Mouse (Mus musculus) neural tube, embryonic 14.5 days (tissue): ENCODE results near the gene Shpk. TPM values are rescaled to one million over a fixed set of nuclear protein-coding genes. Genes with fewer than 3 reads are reported as not detected.

Experiments
- ATAC-seq: fragments of 200-750 bp; cut with Nextera tagmentation; 2 replicates; pipeline ENCODE4 v1.8.0; 2017; ENCODE audit warnings: low read depth, mild to moderate bottlenecking, moderate TSS enrichment, moderate library complexity
- H3K27ac ChIP-seq: fragments of 300-500 bp; sonication (generic); 2 replicates; pipeline ENCODE4 v1.5.1; 2014; ENCODE audit warnings: low read depth, mild to moderate bottlenecking, control low read depth, low read length, moderate library complexity, mixed read lengths
- H3K27me3 ChIP-seq: fragments of 300-500 bp; sonication (generic); 2 replicates; pipeline ENCODE4 v1.6.1; 2014; ENCODE audit warnings: low read length; ENCODE audit not compliant: control insufficient read depth, insufficient read depth
- H3K36me3 ChIP-seq: fragments of 300-500 bp; sonication (generic); 2 replicates; pipeline ENCODE4 v1.6.1; 2014; ENCODE audit warnings: low read length, mixed read lengths; ENCODE audit not compliant: control insufficient read depth, insufficient read depth
- H3K4me1 ChIP-seq: fragments of 300-500 bp; sonication (generic); 2 replicates; pipeline ENCODE4 v1.6.1; 2014; ENCODE audit warnings: low read length; ENCODE audit not compliant: control insufficient read depth, insufficient read depth
- H3K4me2 ChIP-seq: fragments of 300-500 bp; sonication (generic); 2 replicates; pipeline ENCODE4 v1.6.1; 2014; ENCODE audit warnings: mild to moderate bottlenecking, low read depth, low read length, control low read depth
- H3K4me3 ChIP-seq: fragments of 300-500 bp; sonication (generic); 2 replicates; pipeline ENCODE4 v1.5.1; 2014; ENCODE audit warnings: low read depth, low read length, control low read depth, mixed read lengths
- H3K9ac ChIP-seq: fragments of 300-500 bp; sonication (generic); replicated peaks from 2 replicates; pipeline ENCODE4 v1.6.1; 2014; ENCODE audit warnings: low read depth, mild to moderate bottlenecking, control low read depth, low read length, mixed read lengths
- H3K9me3 ChIP-seq: fragments of 300-500 bp; sonication (generic); 2 replicates; pipeline ENCODE4 v1.6.1; 2016; ENCODE audit warnings: low read length; ENCODE audit not compliant: control insufficient read depth
- WGBS: fragments of 180-500 bp; shearing (Covaris S2); extraction: QIAGEN DNeasy Blood & Tissue Kit; methylation state at CpG from one replicate; pipeline ENCODE4 v1.1.7; 2014; 5-methylcytosine and 5-hydroxymethylcytosine counted together
- polyA plus RNA-seq: library from polyadenylated mRNA; unstranded; fragments of >200 nt; fragmentation: Nextera tagmentation; extraction: Ambion mirVana; gene quantifications from 2 replicates; pipeline ENCODE4 v1.2.1, GENCODE M21; 2014

Gene Shpk
- polyA plus RNA-seq, 1 experiment from 2014 or later = 1.6 TPM

DNA sequence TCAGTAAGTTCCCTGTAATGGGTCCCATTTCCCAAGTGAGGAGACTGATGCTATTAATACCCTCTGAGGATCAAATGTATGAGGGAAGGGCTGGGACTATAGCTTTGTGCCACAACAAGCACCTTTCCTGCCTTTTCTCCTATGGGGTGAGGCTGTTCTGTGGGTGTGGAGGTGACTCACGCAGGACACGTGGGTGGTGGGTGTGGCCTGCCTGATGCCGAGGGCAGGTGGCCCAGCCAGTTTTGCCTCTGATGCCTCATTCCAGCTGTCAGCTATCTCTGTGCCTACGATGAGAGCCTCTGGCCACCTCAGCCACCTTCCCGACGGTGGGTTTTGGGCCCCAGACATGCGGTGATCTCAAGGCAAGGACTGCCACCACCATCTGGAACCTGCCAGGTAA is 68.0 kb downstream of the Shpk start, which contains the start of gene Trpv3:
Trpv3 (plus strand) TSS at position 122 of the 400 bp plus-strand sequence.
- no peaks in the 10 kb centered on the region for H3K9me3 ChIP-seq
- H3K36me3 ChIP-seq = no peaks in the 10 kb centered on the region
- H3K4me2 ChIP-seq = no peak within 1 kb of the TSS
- no peak within 1 kb of the TSS for H3K9ac ChIP-seq
- no peaks in the 10 kb centered on the region for H3K4me1 ChIP-seq
- 90% methylated on average over 7 of the region's 7 CpGs for WGBS
- no peak for ATAC-seq
- H3K4me3 ChIP-seq = no peak within 1 kb of the TSS
- no peak within 1 kb of the TSS for H3K27ac ChIP-seq
- no peaks in the 10 kb centered on the region for H3K27me3 ChIP-seq

Other genes starting within 250 kb of the Shpk start
- 0.70 and 1.1 TPM in 2 replicates for gene Atp2a3, start 238.3 kb upstream of the Shpk start, polyA plus RNA-seq
- gene P2rx1, start 200.4 kb upstream of the Shpk start, polyA plus RNA-seq = 0.29 and 0.75 TPM in 2 replicates
- gene Camkk1, start 180.5 kb upstream of the Shpk start, polyA plus RNA-seq = 14.0 and 20.4 TPM in 2 replicates
- gene Ncbp3, start 151.7 kb upstream of the Shpk start, polyA plus RNA-seq = 9.6 and 11.4 TPM in 2 replicates
- gene Itgae, start 108.9 kb upstream of the Shpk start, polyA plus RNA-seq = 0.16 and 0.26 TPM in 2 replicates
- 1.4 and 2.5 TPM in 2 replicates for gene Haspin, start 61.2 kb upstream of the Shpk start, polyA plus RNA-seq
- 0.39 and 0.57 TPM in 2 replicates for gene P2rx5, start 39.0 kb upstream of the Shpk start, polyA plus RNA-seq
- 147 and 158 TPM in 2 replicates for gene Emc6, start 22.4 kb upstream of the Shpk start, polyA plus RNA-seq
- gene Tax1bp3, start 22.4 kb upstream of the Shpk start, polyA plus RNA-seq = 103 and 149 TPM in 2 replicates
- gene Ctns, start 418 bp upstream of the Shpk start, polyA plus RNA-seq = 17.2 and 20.6 TPM in 2 replicates
- 5.1 TPM in 1 of 2 replicates, not detected in the other for gene Trpv1, start 34.8 kb downstream of the Shpk start, polyA plus RNA-seq
- gene Trpv3, start 67.9 kb downstream of the Shpk start, polyA plus RNA-seq = 0.32 and 0.36 TPM in 2 replicates
- gene Aspa, start 130.1 kb downstream of the Shpk start, polyA plus RNA-seq = 2.5 and 3.3 TPM in 2 replicates
- not detected in 2 replicates for gene Gm49340, start 130.3 kb downstream of the Shpk start, polyA plus RNA-seq
- not detected in 2 replicates for gene Spata22, start 130.3 kb downstream of the Shpk start, polyA plus RNA-seq
- gene Olfr20, start 151.3 kb downstream of the Shpk start, polyA plus RNA-seq = not detected in 2 replicates
- gene Olfr376, start 171.8 kb downstream of the Shpk start, polyA plus RNA-seq = not detected in 2 replicates
- not detected in 2 replicates for gene Olfr1, start 200.2 kb downstream of the Shpk start, polyA plus RNA-seq
- not detected in 2 replicates for gene Olfr378, start 229.0 kb downstream of the Shpk start, polyA plus RNA-seq